Mouse (Mus musculus): Measurements from ENCODE around the gene Bnc1.
A peak's percentile ranks its signal among the peaks of the same experiment; 100 is the strongest.

Gene Bnc1

DNA sequence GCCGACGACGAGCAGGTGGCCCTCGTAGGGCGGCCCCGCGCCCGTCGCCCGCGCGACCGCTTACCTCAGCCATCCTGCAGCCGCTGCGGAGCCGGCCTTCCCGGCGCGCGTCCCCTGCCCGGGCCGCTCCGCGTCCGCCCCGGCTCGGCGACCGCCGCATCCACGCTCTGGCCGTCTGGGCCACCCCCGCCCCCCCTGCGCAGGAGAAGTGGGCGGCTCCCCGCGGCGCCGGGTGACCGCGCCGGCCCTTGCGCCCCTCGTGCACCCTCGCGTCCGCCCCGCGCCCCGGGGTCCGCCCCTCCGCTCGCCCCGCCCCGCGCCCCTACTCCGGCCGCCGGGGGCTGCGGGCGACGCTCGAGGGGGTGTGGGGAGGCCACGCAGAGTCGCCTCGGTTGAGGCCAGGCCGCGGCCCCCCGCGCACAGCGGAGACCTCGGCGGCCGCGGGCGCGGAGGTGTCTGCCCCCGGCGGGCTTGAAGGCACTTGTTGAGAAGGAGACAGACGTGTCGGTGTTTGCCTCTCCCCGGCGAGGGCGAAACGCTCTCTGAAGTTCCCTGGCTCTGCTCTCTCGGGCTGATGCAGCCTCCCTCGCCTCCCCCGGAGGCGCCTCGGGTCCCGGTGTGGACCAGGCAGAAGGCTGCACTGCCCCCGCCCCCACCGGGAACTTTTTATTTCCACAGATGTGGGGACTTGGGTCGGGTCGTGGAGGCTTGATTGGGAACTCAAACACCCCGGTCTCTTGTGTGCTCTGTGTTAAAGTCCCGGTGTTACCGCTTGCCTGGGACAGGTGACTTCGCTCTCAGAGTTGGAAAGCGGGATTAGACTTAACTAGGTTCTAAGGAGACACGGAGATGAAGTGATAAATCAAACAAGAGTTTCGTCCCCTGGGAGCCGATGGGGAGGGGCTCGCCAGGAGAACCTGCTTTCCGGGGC is at the start of gene Bnc1:
Gene Bnc1, minus strand, starts transcription at position 162 of the 931 bp plus-strand sequence.
- peak; percentile 40 to 58 for DNase-seq

DNA sequence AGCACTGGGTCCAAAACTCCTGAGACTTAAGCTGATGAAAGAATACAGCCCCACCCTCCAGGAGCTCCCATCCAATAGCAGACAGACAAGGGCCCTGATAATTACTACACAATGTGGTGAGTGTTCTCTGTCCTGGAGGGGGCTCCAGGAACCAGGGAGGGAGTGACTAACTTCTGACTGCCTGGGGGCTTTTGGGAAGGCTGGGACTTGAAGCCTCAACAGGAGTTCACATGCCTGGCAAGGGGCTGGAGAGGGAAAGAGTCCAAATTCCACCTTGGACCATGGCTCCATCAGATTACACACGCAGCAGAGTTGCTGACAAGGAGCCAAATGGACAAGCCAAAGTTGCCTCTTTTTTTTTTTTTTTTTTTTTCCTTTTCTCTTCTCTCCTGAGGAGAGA is 41.3 kb upstream of the Bnc1 start:
- no peak for DNase-seq

DNA sequence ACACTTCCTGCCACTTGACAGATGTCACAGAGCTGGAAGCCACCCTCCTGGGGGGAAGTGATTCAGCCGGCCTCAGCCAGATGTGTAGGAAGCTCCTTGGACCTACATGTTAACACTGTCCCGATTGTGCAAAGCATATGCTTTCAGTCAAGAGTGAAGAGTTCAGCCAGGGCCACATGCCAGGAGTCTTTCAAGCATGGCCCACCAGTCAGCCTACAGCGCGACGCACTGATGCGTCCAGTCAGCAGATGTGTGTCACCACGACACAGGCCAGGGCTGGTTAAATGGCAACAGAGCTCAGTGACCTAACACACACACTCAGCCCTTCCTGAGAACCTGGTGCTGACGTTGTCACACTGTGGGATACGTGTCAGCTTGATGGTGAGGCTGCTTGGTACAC is 37.6 kb upstream of the Bnc1 start:
- peak; percentile 62 to 78 for DNase-seq

DNA sequence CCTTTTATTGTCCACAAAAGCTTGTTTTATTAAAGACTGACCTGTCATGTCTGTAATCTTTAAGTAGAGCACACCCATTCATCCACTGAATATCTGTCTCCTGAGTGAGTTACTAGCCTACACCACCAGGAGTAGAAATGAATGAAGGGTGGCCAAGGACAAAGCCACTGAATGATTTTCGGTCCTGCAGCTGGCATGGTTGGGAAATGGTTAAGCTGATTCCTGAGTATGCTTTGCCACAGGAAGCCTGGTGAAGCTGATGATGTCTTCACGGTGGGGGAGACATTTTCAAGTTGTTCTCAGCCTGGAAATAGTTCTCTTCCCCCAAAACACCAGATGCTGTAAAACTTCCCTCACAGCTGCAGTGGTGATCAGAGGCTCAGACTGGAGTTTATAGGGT is 33.7 kb upstream of the Bnc1 start:
- DNase-seq: no peak

DNA sequence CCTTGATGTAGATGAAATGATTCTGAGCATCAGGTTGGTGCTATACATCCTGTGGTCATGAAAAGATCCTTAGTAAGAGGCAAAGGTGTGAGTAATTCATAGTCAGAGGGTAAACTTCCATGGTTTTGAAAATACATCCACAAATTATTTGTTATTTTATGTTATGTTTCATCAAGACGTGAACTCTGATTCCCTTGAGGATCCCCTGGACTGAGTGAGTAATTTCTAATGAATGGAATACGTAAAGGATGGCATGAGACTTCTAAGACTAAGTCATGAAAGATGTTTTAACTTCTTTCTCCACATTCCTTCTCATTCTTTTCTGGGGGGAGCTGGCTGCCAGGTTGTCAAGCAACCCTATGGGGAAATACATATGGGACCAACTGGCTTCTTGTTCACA is 31.6 kb upstream of the Bnc1 start:
- DNase-seq: no peak

DNA sequence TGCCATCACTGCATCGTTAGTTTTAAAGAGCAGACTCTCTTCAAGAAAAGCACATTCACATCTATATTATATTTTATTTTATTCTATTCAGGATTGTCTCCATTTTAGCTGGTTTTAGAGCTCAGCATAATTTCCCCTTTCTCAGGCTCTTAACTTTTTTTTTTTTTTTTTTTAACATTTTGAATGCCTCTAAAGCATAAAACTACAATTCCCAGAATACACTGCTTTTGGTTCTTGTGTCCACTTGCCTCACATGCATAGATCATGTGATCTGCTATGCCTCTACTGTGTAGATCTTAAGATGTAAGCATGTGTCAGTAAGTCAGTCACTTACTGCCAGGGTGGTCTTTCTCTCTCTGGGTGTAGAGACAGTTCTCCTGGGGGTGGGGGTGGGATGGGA is 30.3 kb upstream of the Bnc1 start:
- no peak for DNase-seq

DNA sequence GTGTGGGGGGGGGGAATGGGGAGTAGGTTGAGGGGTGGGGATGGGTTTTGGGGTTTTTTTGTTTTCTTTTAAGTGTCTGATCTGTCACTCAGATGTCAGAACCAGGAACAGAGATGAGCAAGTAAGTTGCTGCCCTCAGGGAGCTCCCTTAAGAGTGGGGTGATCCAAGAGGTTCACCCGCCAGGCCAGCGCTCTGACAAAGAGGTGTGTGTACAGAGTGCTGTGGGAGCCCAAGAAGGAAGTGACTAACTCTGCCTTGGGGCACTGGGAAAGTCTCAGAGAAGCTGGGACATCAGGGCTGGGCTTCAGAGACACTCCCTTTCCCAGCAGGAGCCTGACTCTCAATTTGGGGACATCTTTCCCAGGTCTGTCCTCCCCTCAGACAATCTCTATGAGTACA is 25.9 kb upstream of the Bnc1 start:
- no peak for DNase-seq

DNA sequence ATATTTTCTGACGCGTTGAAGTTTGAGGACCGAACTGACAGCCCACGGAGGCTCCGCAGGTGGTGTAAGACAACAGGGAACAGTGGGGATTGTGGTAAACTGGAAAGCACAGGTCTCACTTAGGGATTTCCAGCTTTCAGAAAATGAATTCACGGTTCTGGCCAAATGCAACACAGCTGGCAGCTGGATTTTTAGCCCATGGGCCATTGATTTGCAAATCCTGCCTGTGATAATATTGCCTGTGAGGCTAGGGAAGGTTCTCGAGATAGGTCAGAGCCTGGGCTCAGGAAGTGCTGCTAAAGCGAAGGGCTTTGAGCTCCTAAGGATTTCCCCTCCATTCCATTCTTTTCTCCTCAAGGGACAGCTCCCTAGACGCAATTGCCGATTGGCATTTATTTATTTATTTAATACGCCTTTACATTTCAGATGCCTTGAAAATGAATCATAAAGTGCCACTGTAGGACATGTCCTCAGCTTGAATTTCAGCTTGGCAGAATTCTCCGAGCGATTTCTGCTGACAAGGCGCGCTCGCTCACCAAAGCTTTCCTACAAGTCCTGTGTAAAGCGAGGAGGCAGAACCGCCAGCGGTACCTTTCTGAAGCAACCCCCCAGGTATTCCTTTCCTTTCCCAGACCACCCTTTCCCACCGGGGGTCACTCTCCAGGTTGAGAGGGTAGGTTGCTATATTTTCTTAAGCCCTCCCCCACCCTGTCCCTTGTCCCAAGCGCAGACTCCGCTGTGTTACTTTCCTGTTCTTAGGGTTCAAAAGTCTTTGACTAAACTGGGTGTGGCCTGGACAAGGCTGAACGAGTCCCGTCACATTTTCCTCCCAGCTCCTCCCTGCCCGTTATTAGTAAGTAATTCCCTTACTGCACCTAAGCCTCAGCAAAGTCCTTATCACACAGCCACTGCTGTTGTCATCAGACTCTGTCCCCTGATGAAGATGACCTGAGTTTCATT is 24.9 kb upstream of the Bnc1 start:
- DNase-seq: peak in 1 of 2 experiments; percentile 39

DNA sequence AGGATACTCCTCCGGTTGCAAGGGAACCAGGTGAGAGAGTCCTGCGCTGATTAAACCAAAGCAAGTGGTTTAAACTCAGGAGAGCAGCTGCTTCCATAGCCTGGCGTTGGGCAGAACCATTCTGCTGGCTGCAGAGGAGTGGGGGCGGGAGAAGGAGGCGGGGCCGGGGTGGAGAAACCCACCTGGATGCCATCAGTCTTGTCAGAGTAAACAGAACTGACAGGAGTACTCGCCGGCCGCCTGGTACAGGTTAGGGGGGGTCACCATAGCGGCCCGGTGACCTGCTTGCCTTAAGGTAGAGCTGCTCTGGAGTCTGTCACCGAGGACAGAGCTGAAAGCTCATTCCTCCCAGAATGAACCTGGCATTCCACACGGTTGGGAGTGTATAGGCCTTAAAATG is 20.4 kb upstream of the Bnc1 start:
- peak; percentile 30 to 52 for DNase-seq

DNA sequence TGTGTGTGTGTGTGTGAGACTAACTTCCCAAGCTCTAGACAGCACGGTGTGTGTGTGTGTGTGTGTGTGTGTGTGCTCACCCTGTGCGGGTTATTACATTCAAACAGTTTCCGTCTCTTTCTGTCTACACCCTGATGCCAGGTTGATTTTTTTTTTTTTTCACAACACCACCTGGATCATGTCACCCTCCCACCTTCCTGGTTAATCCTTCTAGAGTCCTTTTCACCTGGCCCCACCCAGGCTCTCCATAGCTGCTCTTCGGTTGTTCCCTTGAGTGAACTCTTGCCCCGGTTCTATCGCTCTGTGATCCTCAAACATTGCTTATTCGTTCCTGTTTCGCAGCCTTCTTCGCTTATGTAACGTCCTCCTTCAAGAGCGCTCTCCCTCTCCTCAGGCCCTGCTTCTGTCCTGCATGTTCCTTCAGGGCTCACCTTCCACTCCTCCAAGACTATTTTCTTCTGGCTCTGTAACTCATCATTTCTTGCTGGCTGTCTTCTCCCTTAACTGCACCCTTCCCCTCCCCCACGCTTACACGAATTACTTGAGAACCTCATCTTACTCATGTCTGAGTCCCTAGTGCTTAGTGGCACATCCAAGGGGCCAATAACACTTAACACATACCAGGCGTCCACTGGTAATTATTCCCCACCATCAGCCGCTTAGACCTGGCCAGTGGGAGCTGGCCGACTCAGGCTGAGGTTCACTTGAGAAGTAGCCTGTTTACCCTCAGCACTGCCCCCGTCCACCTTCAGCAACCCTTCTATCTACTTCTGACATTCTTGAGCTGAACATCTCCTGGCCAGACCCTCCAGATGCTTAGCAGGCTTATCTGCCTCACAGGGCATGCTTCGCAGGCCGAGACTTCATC is 19.7 kb upstream of the Bnc1 start:
- DNase-seq: no peak

DNA sequence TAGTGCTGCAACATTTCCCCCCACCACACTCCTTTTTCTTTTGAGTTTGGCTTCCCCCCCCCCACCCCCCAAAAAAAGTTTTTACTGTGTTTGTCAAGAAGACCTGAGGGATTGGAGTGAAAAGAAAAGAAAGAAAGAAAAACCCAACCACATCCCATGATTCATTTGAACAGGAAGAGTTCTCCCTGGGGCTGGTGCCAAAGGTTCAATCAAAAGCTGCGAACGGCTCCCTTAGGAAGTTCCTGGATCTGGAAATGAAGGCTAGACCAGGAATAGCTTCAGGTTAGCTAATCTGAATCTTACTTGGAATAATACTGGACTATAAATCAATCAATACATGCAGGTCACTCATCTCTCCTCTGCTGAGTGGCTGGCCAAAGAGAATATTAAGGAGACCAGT is 15.1 kb upstream of the Bnc1 start:
- DNase-seq: no peak

DNA sequence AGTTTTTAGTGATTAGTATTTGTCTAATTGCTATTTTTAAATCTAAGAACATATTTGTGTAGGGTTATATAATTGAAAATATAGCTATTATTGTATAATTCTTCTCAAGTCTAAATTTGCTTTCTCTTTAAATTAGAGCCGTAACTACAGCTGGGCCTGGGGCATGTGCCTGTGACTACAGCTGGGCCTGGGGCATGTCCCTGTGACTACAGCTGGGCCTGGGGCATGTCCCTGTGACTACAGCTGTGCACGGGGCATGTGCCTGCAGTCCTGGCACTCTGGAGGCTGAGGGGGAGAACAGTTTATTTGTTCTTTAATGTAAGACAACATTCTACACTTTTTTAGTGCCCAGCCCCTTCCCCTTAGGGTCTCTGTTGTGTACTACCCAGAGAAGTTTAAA is 12.1 kb upstream of the Bnc1 start:
- DNase-seq: no peak

DNA sequence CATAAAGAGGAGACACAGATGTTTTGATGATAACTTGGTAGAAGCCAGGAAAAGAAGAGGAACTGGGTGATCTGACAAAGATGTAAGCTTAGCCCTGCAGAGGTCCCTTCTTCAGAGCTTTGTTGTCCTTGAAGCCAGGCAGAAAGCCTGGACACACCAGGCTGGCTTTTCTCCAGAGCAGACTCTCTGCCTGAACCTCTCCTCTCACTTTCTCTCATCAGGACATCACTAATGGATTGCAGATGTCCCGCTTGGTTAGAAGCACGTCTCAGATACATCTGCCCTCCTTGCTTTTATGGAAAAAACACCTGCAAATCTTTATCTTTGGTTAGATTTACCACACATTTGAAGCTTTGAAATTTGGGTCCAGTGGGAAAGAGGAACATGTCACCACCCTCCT is 7.7 kb upstream of the Bnc1 start:
- DNase-seq: no peak

DNA sequence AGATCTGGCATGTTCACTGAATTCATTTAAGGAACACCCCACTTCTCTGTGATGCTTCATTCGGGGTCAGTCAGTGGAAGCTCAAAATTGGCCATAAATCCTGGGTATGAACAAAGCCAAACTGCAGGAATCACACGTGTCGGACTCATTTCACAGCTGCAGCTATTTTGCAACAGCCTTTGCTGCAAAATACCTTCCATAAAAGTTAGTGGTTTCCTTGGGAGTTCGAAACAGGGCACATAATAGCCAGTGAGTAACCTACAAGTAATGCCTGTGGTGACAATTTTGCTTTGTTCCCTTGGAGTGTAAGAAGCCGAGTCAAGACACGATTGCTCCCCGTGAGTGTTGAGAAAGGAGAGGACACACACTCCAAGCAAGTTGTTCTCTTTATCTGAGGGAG is 7.3 kb upstream of the Bnc1 start:
- no peak for DNase-seq

DNA sequence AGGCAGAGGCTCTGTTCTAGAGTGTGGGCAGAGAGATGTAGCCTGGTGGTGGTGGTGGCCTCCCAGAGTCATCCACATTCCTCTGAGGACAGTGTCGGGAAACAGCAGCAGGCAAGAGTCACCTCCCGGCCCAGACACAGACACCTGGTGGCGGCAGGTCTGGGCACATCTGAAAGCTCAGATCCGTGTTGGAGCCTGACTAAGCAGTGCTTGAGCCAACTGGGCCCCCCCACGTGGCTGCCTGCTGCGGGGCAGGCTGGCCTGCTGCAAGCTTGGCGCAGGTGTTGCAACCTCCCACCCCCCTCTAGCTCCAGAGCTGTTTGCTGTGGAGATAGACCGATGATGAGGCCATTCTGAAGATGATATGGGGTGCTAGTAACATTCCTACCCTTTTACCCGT is 3.9 kb upstream of the Bnc1 start:
- no peak for DNase-seq

DNA sequence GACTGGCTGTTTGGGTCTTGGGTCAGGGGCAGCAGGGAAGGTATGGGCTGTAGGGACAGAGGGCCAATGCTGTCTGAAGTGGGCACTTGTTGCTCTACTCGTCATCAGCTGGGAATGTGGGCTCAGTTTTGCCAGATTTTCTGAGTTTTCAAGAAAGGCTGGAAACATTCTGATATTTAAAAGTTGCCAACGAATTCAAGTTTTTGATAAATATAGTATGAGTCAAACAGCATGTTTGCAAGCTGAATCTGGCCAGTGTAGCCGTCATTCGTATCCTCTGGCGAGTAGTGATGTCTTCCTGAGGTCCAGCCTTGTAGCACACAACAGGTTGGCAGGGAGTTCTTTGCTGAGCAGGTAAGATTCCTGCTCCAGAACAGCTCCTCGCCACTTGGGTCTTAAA is 3.0 kb upstream of the Bnc1 start:
- DNase-seq: no peak

DNA sequence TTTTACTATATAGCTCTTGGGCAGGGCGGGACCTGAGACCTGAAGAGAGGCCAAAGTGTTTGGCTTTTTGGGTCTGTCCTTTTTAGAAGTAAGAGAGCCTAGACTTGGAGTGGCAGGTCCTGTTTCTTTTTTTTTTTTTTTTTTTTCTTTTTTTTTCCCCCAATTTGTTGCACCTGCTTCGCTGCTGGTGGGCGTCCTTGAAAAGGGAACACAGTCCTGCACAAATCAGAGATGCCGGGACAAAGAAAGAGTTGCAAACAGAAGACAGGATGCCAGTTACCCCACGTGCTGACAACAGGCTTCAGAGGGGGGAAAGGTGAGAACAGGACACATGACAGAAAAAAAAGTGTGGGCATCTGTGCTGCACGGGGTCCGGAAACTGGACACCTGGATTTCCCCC is 1.0 kb upstream of the Bnc1 start:
- no peak for DNase-seq

DNA sequence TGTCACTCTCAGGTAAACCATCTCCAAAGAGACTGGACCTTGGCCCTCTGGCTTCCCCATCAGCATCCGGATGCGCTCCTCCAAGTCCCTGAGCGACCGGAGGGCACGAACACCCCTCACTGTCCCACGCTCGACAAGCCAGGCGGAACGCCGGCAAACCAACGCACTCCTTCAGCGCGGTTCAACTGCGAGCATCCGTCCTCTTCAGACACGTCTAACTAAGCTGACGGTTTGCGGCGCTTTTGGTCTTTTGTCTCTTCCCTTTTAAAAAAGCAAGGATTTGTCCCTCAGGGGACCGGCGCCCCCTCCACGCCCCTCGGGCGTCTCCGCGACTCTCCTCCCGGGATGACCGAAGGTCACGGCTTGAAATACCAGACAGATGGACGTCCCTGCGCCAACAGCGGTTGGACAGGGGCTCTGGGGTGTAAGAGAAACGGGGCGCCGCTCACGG is 456 bp downstream of the Bnc1 start:
- peak; percentile 21 to 43 for DNase-seq

DNA sequence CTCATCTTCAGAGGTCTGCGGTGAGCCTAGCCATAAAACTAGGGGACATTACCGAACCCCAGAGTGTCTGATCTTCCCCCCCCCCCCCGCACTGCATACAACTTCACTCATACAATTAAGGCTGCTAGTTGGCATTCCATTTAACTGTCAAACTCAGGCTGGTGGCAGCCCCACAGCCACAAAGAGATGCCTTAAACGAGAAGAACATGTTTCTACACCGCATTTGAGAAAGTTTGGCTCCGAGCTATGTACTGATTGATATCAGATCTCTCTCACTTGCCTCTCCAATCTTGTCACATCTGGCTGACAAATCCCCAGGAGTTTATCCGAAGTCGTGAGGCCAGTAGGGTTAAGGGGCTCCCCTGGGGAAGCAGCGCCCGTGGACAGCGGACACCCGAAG is 976 bp downstream of the Bnc1 start:
- DNase-seq: no peak

DNA sequence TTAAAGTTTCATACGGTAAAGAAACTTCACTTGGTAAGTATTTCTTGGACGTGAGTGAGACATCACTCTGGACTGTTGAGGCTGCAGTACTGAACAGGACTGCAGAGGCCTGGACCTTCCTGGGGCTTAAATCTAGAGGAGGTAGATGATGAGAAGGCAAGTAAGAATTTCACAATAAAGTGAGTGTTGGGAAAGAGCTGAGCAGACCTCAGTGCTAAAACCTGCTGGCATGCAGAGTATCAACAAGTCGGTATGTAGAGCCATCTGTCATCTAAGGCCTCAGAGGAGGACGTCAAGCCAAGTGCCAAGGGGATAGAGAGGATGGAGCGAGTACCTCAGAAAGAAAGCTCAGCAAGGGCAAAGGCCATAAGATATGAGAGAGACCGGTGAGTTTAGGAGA is 8.4 kb downstream of the Bnc1 start:
- DNase-seq: no peak

DNA sequence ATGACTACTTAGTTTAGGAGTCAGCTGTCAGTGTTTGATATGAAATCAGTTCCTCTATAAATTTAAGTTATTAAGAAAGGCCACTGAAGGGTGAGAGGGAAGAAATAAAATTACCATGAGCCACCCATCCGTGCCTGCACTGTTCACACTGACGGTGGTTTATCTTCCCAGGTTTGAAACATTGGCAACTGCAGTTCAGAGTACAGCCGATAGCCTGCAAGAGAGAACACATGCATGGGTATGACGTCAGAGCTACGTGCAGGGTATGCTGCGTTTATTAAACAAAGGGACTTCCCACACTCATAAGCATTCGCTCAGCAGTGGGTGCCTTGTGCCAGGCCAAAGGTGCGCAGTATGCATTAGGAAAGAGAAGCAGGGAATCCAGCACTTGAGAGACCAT is 13.8 kb downstream of the Bnc1 start:
- no peak for DNase-seq

DNA sequence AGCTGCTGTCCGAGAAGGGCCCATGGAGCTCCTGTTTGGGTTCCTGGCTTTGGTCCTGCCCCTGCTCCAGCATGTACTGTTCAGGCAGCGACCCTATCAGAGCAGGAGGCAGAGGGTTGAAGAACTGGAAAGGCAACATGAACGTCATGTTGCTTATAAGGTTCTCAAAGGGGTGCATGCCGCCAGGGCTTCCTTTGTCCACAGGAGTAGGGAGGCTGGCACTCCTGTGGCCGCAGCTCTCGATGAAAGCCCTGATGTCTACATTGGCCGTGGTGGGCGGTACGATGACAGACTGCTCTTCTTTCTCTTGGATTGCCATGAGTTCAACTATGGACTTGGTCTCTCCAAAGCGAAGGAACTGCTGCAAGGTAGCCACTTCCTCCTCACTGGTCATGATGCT is 17.5 kb downstream of the Bnc1 start:
- DNase-seq: no peak

DNA sequence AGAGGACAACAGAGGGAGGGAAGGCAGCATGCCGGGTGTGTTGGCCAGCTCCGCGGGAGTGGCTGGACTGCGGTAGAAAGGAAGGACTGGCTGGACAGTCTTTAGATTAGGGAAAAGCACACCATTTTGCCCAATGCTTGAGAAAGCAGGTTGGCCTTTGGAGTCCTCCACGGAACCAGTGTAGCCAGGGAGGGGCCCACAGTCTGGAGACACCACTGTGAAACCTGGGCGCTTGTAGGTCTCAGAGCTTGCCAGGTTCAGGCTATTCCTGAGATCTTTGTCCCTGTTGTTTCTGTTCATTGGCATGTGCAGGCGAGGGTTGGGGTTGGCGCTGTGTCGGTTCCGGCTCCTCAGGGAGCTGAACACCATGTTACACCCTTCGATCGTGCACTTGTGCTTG is 18.2 kb downstream of the Bnc1 start:
- DNase-seq: no peak

All from kidney, postnatal 4 days (tissue).